Mouse (Mus musculus) liver, embryonic 14.5 days (tissue): ENCODE data around the gene Atp11a. TPM values are rescaled to one million over a fixed set of nuclear protein-coding genes. Genes with fewer than 3 reads are reported as not detected.

Source experiments
- ATAC-seq: fragments of 200-750 bp; cut with Nextera tagmentation; 2 replicates; pipeline ENCODE4 v1.8.0; 2017; ENCODE audit warnings: moderate number of reproducible peaks, mild to moderate bottlenecking, moderate library complexity; ENCODE audit not compliant: insufficient read depth
- DNase-seq, 3 experiments: peaks; one replicate each; pipeline ENCODE4 v3.0.0-alpha.2; 2012 to 2013; ENCODE audit warnings: low read depth in 3 of 3, low spot score in 3 of 3
- H3K27ac ChIP-seq: fragments of 300-500 bp; sonication (generic); 2 replicates; pipeline ENCODE4 v1.5.1; 2014; ENCODE audit warnings: moderate library complexity, mild to moderate bottlenecking, control low read depth, inconsistent platforms
- H3K27me3 ChIP-seq: fragments of 300-500 bp; sonication (generic); 2 replicates; pipeline ENCODE4 v1.6.1; 2014; ENCODE audit warnings: mild to moderate bottlenecking, low read length, moderate library complexity; ENCODE audit not compliant: control insufficient read depth, insufficient read depth
- H3K36me3 ChIP-seq: fragments of 300-500 bp; sonication (generic); replicated peaks from 2 replicates; pipeline ENCODE4 v1.6.1; 2014; ENCODE audit warnings: low read depth; ENCODE audit not compliant: control insufficient read depth, insufficient read depth
- H3K4me1 ChIP-seq, 2 experiments: fragments of 200-500 bp in 1 of 2; fragments of 300-500 bp in 1 of 2; sonication (generic) in 1 of 2; replicated peaks; 2 replicates each; pipeline ENCODE4 v1.6.1; 2012 to 2014; ENCODE audit warnings: antibody characterized with exemption in 1 of 2, inconsistent platforms in 1 of 2, low read length in 1 of 2; ENCODE audit not compliant: control insufficient read depth in 2 of 2, insufficient read depth in 2 of 2
- H3K4me2 ChIP-seq: fragments of 300-500 bp; sonication (generic); 2 replicates; pipeline ENCODE4 v1.6.1; 2014; ENCODE audit warnings: low read depth, mild to moderate bottlenecking, control low read depth, moderate library complexity
- H3K4me3 ChIP-seq, 2 experiments: fragments of 200-500 bp in 1 of 2; fragments of 300-500 bp in 1 of 2; sonication (generic) in 1 of 2; 2 replicates each; pipeline ENCODE4 v1.5.1; 2012 to 2014; ENCODE audit warnings: low read depth in 2 of 2, low read length in 2 of 2, mild to moderate bottlenecking in 2 of 2, control low read depth in 1 of 2, inconsistent platforms in 1 of 2, moderate library complexity in 1 of 2; ENCODE audit not compliant: insufficient read depth in 1 of 2
- H3K9ac ChIP-seq: fragments of 300-500 bp; sonication (generic); replicated peaks from 2 replicates; pipeline ENCODE4 v1.6.1; 2014; ENCODE audit warnings: mild to moderate bottlenecking, control low read depth, moderate library complexity
- H3K9me3 ChIP-seq: fragments of 300-500 bp; sonication (generic); 2 replicates; pipeline ENCODE4 v1.6.1; 2016; ENCODE audit warnings: low read length, mixed read lengths; ENCODE audit not compliant: control insufficient read depth
- CTCF ChIP-seq: IDR thresholded peaks from 2 replicates; pipeline ENCODE4 v1.5.1; 2016; ENCODE audit warnings: antibody characterized with exemption, low read depth, control low read depth
- EP300 ChIP-seq: IDR thresholded peaks from 2 replicates; pipeline ENCODE4 v1.6.1; 2016; ENCODE audit warnings: antibody characterized with exemption, low read depth
- WGBS: fragments of 180-500 bp; shearing (Covaris S2); extraction: QIAGEN DNeasy Blood & Tissue Kit; methylation state at CpG from one replicate; pipeline ENCODE4 v1.1.7; 2014; ENCODE audit not compliant: insufficient replicate concordance; 5-methylcytosine and 5-hydroxymethylcytosine counted together
- polyA plus RNA-seq, 2 experiments: library from polyadenylated mRNA; depleted of rRNA in 1 of 2; stranded (reverse) in 1 of 2; unstranded in 1 of 2; fragments of >200 nt; fragmentation: Nextera tagmentation in 1 of 2; extraction: Ambion mirVana in 1 of 2; gene quantifications; 2 replicates each; pipeline versions ENCODE4 v1.2.1 to v1.2.3; 2012 to 2014

The Atp11a gene
- polyA plus RNA-seq, 2 experiments: 1.2 to 2.7 TPM

DNA sequence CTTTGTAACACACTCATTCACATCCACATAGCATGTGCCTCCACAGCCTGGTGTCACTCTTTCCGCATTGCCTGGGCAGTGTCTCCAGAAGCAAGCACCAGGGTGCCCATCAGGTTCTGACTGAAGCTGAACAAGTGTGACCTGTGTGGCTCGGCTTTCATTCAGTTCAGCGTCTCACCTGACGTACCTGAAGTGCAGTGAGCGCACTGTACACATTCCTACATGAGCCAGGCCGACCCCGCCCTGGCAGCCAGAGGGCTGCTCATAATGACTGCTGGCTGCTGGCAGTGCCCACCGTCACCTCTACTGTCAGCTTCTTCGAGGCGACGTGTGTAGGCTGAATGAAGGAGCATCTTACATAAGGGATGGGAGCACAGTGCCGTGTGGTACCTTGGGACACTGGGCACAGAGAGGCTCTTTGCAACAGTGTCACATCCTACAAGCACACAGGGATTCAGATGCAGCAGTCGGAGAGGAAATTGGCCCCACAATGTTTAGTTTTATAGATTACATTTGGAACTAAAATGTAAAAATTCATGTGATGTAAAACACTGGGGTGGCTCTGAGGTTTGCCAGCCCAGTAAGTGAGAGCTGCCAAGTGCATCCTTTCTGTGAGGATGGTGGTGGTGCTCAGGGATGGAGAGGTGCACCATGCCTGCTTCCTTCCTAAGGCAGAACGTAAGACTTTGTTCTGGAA lies 29.6 kb downstream of the Atp11a start:
- Histone ChIP-seq H3K4me1 (no peaks in the 10 kb centered on the region), H3K4me3 (no peak overlapping the region), H3K9ac (no peak overlapping the region), H3K27me3 (no peaks in the 10 kb centered on the region; the same call in 1 of the 2 replicates), H3K27ac (no peak overlapping the region), H3K9me3 (no peaks in the 10 kb centered on the region), H3K36me3 (no peaks in the 10 kb centered on the region), H3K4me2 (no peak overlapping the region)
- ATAC-seq (no peak), DNase-seq (no peak)
- 75% methylated on average over 14 of the region's 14 CpGs for WGBS
- TF ChIP-seq CTCF (no peak), EP300 (no peak)

DNA sequence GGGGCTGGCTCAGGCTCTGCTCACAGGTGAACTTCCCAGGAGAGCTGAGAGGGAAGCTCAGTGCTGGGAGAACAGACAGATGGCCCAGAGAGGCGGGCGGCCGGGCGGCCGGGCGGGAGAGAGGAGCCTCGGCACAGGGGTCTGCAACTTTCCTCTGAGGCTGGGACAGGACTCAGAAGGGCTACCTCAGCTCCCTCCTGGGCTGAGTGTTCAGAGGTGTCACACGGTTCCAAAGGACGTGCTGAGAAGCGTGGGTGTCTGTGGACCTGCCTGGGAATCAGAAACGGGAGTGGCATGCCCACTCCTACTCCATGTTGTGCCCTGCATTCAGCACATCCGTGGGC lies 30.1 kb downstream of the Atp11a start:
- Histone ChIP-seq H3K4me2 (no peak overlapping the region), H3K9me3 (no peaks in the 10 kb centered on the region), H3K36me3 (no peaks in the 10 kb centered on the region), H3K27me3 (no peaks in the 10 kb centered on the region; the same call in 1 of the 2 replicates), H3K27ac (no peak overlapping the region), H3K9ac (no peak overlapping the region), H3K4me1 (no peaks in the 10 kb centered on the region), H3K4me3 (no peak overlapping the region)
- TF ChIP-seq CTCF (no peak), EP300 (no peak)
- no peak for DNase-seq
- WGBS: 69% methylated on average over 12 of the region's 12 CpGs
- ATAC-seq: no peak

DNA sequence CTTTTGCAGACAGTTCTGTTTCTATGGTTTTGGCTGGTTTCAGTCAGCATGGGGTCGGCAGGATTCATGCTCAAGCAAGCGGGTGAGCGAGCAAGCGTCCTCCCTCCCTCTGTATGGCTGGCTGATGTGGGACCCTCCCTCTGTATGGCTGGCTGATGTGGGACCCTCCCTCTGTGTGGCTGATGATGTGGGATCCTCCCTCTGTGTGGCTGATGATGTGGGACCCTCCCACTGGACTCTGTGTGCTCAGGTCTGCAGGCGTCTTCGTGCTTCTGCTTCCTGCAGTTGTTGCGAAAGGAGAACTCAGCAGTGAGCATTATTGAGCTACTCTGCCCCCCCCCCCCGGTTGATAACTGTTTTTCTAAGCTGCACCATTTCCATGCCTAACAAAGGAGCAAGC lies 30.6 kb downstream of the Atp11a start:
- no peaks in the 10 kb centered on the region; the same call in 1 of the 2 replicates for H3K27me3 ChIP-seq
- DNase-seq (no peak), ATAC-seq (no peak)
- no peak overlapping the region for H3K9ac ChIP-seq
- H3K4me1 ChIP-seq: no peaks in the 10 kb centered on the region
- no peaks in the 10 kb centered on the region for H3K9me3 ChIP-seq
- no peak overlapping the region for H3K4me3 ChIP-seq
- no peak overlapping the region for H3K4me2 ChIP-seq
- no peaks in the 10 kb centered on the region for H3K36me3 ChIP-seq
- no peak overlapping the region for H3K27ac ChIP-seq
- no peak for TF ChIP-seq EP300
- TF ChIP-seq CTCF: no peak
- WGBS: 47% methylated on average over 8 of the region's 8 CpGs

DNA sequence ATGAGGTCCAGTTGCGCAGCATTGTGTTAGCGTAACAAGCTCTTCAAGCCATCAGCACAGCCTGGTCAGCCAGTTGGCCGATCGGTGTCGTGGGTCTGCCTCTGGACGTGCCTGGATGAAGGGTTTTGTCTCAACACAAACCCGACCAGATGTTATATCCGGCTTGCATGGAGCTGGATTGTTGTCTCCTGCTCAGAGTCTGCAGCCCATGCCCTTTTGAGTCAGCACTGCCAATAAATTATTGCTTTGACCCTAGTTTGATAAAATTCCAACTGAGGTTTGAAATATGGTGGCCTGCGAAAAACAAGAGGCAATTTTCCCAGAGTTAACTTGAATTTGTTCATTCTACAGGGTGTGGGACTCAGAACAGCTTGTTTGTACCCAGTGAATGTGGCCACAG lies 31.9 kb downstream of the Atp11a start:
- TF ChIP-seq CTCF (no peak), EP300 (no peak)
- H3K9me3 ChIP-seq: no peaks in the 10 kb centered on the region
- H3K4me2 ChIP-seq: no peak overlapping the region
- DNase-seq (no peak), ATAC-seq (no peak)
- no peak overlapping the region for H3K4me3 ChIP-seq
- H3K27me3 ChIP-seq: no peaks in the 10 kb centered on the region; the same call in 1 of the 2 replicates
- no peak overlapping the region for H3K9ac ChIP-seq
- no peaks in the 10 kb centered on the region for H3K36me3 ChIP-seq
- no peak overlapping the region for H3K27ac ChIP-seq
- WGBS: 65% methylated on average over 9 of the region's 9 CpGs
- H3K4me1 ChIP-seq: no peaks in the 10 kb centered on the region

DNA sequence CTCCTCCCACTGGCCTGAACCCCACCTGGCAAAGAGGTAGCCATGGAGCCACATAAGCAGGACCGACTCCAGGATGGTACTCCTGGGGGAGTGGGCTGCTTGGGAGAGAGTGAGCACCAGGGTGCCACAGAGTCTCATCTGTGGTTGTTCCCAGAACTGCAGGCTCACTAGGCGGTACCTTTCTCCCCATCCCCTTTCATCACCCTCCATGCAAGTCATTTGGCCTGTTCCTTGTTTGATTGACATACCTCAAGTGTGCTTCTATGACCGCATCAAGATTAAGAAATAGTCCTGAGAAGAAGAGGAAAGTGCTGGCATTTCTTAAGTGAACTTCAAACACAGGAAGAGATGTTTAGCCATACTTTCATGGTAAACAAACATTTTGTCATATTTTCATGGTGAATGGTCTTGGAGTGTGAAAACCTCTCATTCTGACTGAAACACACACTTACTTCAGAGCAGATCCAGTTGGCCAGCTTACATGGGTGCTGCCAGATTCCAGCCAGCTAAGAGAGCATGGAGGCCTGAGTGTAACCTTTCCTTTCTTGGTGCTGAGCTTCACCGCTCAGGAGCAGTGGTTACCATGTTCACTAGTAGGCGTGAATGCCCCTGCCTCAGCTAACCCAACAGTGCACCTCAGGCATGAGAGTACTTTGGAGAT lies 38.3 kb downstream of the Atp11a start:
- DNase-seq (no peak), ATAC-seq (no peak)
- TF ChIP-seq CTCF: no peak
- TF ChIP-seq EP300: no peak
- no peaks in the 10 kb centered on the region for H3K9me3 ChIP-seq
- no peaks in the 10 kb centered on the region for H3K36me3 ChIP-seq
- H3K27me3 ChIP-seq: no peaks in the 10 kb centered on the region
- H3K4me1 ChIP-seq: no peaks in the 10 kb centered on the region
- H3K4me2 ChIP-seq: no peak overlapping the region
- H3K9ac ChIP-seq: no peak overlapping the region
- no peak overlapping the region for H3K4me3 ChIP-seq
- WGBS: 66% methylated on average over 5 of the region's 5 CpGs
- no peak overlapping the region for H3K27ac ChIP-seq
